Mouse (Mus musculus): ENCODE measurements around the gene Dgki. TPM values are rescaled to one million over a fixed set of nuclear protein-coding genes. Genes with fewer than 3 reads are reported as not detected.

Gene Dgki
- polyA plus RNA-seq, 1 experiment from 2014 or later = 0.67 TPM

GRCm38 (mm10) chr6:37328671-37329070 lies 28.7 kb upstream of the Dgki start:
- Histone ChIP-seq H3K36me3 (ENCODE audit: control insufficient read depth, insufficient read depth, low read length) (peaks cover 19% of the 10 kb centered on the region), H3K27ac (ENCODE audit: low read length) (no peak overlapping the region), H3K9ac (ENCODE audit: low read length) (no peak overlapping the region), H3K4me2 (ENCODE audit: low read depth, low read length) (no peak overlapping the region), H3K4me3 (ENCODE audit: low read length) (no peak overlapping the region), H3K4me1 (replicated peaks; ENCODE audit: control insufficient read depth, insufficient read depth, low read length) (peaks cover 23% of the 10 kb centered on the region), H3K27me3 (ENCODE audit: control insufficient read depth, insufficient read depth, low read depth, low read length) (no peaks in the 10 kb centered on the region), H3K9me3 (ENCODE audit: control insufficient read depth, low read length) (no peaks in the 10 kb centered on the region)
- no peak for ATAC-seq (ENCODE audit: low read depth)
- 49% methylated on average over 7 of the region's 7 CpGs for WGBS

GRCm38 (mm10) chr6:37327519-37327918 lies 27.5 kb upstream of the Dgki start:
- no peak overlapping the region for H3K9ac ChIP-seq (ENCODE audit: low read length)
- no peak overlapping the region for H3K27ac ChIP-seq (ENCODE audit: low read length)

GRCm38 (mm10) chr6:37326603-37326955 lies 26.6 kb upstream of the Dgki start:
- H3K27ac ChIP-seq (ENCODE audit: low read length) = peak overlapping the region; percentile 11
- no peak overlapping the region for H3K4me2 ChIP-seq (ENCODE audit: low read depth, low read length)
- H3K36me3 ChIP-seq (ENCODE audit: control insufficient read depth, insufficient read depth, low read length) = peaks cover 4% of the 10 kb centered on the region; the same call in 1 of the 2 replicates
- H3K4me1 ChIP-seq (replicated peaks; ENCODE audit: control insufficient read depth, insufficient read depth, low read length) = peaks cover 23% of the 10 kb centered on the region
- no peaks in the 10 kb centered on the region for H3K27me3 ChIP-seq (ENCODE audit: control insufficient read depth, insufficient read depth, low read depth, low read length)
- WGBS = 25% methylated on average over 8 of the region's 8 CpGs
- ATAC-seq (ENCODE audit: low read depth) = no peak
- no peaks in the 10 kb centered on the region for H3K9me3 ChIP-seq (ENCODE audit: control insufficient read depth, low read length)
- H3K4me3 ChIP-seq (ENCODE audit: low read length) = no peak overlapping the region
- no peak overlapping the region for H3K9ac ChIP-seq (ENCODE audit: low read length)

More at GRCm38 (mm10) chr6:37327519-37327918, 27.5 kb upstream of the Dgki start:
- H3K36me3 ChIP-seq (ENCODE audit: control insufficient read depth, insufficient read depth, low read length) = peaks cover 12% of the 10 kb centered on the region; the same call in 1 of the 2 replicates
- H3K9me3 ChIP-seq (ENCODE audit: control insufficient read depth, low read length) = no peaks in the 10 kb centered on the region
- peaks cover 23% of the 10 kb centered on the region for H3K4me1 ChIP-seq (replicated peaks; ENCODE audit: control insufficient read depth, insufficient read depth, low read length)
- no peak overlapping the region for H3K4me2 ChIP-seq (ENCODE audit: low read depth, low read length)
- WGBS = 67% methylated on average over 6 of the region's 6 CpGs
- no peak for ATAC-seq (ENCODE audit: low read depth)
- H3K4me3 ChIP-seq (ENCODE audit: low read length) = no peak overlapping the region
- no peaks in the 10 kb centered on the region for H3K27me3 ChIP-seq (ENCODE audit: control insufficient read depth, insufficient read depth, low read depth, low read length)

DNA sequence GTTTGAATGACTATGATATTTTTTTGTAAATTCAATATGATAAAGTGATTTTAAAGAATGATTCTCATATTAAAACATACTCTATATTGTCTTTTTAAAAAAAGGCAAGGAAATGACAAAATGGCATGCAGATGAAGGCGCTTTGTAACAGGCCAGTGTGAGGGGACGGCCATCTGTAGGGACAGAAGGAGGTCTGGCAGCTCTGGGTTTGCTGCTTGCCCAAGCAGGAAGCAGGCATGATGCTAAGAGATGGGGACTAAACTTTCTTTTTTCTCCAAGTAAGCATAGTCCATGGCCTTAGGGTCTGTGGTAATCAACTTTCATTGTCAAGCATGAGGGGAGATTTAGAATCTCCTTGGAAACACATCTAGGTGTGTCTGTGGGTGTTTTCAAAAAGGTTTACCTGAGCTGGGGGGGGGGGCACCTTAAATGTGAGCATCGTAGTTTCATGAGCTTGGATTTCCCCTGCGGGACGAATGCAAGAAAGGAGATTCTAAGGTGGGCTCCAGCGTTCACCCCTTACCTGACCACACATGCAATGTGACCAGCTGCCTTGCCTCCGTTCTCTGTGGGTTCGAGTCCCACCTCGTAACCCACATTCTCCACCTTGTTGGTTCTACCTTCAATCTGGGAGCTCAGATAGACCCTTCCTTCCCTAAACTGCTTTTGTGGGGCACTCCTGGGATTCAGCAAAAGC lies 26.1 kb upstream of the Dgki start:
- Histone ChIP-seq H3K4me2 (ENCODE audit: low read depth, low read length) (no peak overlapping the region), H3K36me3 (ENCODE audit: control insufficient read depth, insufficient read depth, low read length) (no peaks in the 10 kb centered on the region; the same call in 1 of the 2 replicates), H3K4me3 (ENCODE audit: low read length) (no peak overlapping the region), H3K9me3 (ENCODE audit: control insufficient read depth, low read length) (no peaks in the 10 kb centered on the region), H3K4me1 (replicated peaks; ENCODE audit: control insufficient read depth, insufficient read depth, low read length) (peaks cover 23% of the 10 kb centered on the region), H3K27me3 (ENCODE audit: control insufficient read depth, insufficient read depth, low read depth, low read length) (no peaks in the 10 kb centered on the region), H3K27ac (ENCODE audit: low read length) (peak overlapping the region; percentile 11), H3K9ac (ENCODE audit: low read length) (no peak overlapping the region)
- ATAC-seq (ENCODE audit: low read depth) = no peak
- WGBS = 91% methylated on average over 9 of the region's 9 CpGs

DNA sequence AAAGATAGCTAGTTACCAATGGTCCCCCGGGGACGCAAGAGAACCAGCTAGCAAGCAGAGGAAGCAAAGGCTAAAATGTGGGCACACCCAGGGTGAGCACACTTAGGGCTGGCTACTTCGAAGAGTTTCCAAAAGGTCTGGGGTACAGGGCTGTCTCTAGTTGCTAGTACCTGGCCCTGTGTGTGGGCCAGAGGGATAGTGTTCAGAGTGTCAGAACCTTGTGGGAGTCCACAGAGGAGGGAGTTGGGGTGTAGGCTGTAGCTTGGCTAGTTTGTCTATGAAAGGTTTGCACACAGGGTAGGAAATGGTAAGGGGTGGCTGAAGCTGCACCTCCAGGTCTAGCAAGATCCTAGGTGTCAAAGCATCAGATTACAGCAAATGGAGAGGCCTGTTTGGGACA lies 25.1 kb upstream of the Dgki start:
- Histone ChIP-seq H3K4me3 (ENCODE audit: low read length) (no peak overlapping the region), H3K27ac (ENCODE audit: low read length) (no peak overlapping the region), H3K4me2 (ENCODE audit: low read depth, low read length) (no peak overlapping the region), H3K4me1 (replicated peaks; ENCODE audit: control insufficient read depth, insufficient read depth, low read length) (peaks cover 16% of the 10 kb centered on the region), H3K9ac (ENCODE audit: low read length) (no peak overlapping the region), H3K9me3 (ENCODE audit: control insufficient read depth, low read length) (no peaks in the 10 kb centered on the region), H3K27me3 (ENCODE audit: control insufficient read depth, insufficient read depth, low read depth, low read length) (no peaks in the 10 kb centered on the region), H3K36me3 (ENCODE audit: control insufficient read depth, insufficient read depth, low read length) (no peaks in the 10 kb centered on the region)
- ATAC-seq (ENCODE audit: low read depth) = no peak
- WGBS = 75% methylated on average over 3 of the region's 3 CpGs

DNA sequence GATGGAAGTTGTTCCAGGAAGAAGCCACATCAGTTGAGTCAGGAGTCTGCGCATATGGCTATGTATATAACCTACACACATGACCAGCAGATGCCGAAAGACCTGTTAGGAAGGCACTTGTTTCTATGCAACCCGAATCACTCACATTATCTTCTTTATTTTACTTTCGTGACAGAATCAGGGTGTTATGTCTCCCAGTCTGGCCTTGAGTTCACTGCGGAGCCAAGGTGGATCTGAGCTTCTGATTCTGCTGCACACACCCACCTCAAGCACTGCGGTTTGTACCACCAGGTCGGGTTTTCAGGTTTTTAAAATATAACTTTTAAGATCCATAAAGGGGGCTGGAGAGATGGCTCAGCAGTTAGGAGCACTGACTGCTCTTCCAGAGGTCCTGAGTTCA lies 22.7 kb upstream of the Dgki start:
- Histone ChIP-seq H3K4me1 (replicated peaks; ENCODE audit: control insufficient read depth, insufficient read depth, low read length) (peaks cover 7% of the 10 kb centered on the region), H3K27ac (ENCODE audit: low read length) (no peak overlapping the region), H3K4me3 (ENCODE audit: low read length) (no peak overlapping the region), H3K4me2 (ENCODE audit: low read depth, low read length) (no peak overlapping the region), H3K27me3 (ENCODE audit: control insufficient read depth, insufficient read depth, low read depth, low read length) (no peaks in the 10 kb centered on the region), H3K9me3 (ENCODE audit: control insufficient read depth, low read length) (no peaks in the 10 kb centered on the region), H3K36me3 (ENCODE audit: control insufficient read depth, insufficient read depth, low read length) (no peaks in the 10 kb centered on the region), H3K9ac (ENCODE audit: low read length) (no peak overlapping the region)
- whole genome bisulfite sequencing = 85% methylated on average over 7 of the region's 7 CpGs
- ATAC-seq (ENCODE audit: low read depth) = no peak

- WGBS = 87% methylated on average over 9 of the region's 9 CpGs
- Histone ChIP-seq H3K4me1 (replicated peaks; ENCODE audit: control insufficient read depth, insufficient read depth, low read length) (peaks cover 7% of the 10 kb centered on the region), H3K27me3 (ENCODE audit: control insufficient read depth, insufficient read depth, low read depth, low read length) (no peaks in the 10 kb centered on the region), H3K9ac (ENCODE audit: low read length) (no peak overlapping the region), H3K4me2 (ENCODE audit: low read depth, low read length) (no peak overlapping the region), H3K27ac (ENCODE audit: low read length) (no peak overlapping the region), H3K36me3 (ENCODE audit: control insufficient read depth, insufficient read depth, low read length) (no peaks in the 10 kb centered on the region), H3K9me3 (ENCODE audit: control insufficient read depth, low read length) (no peaks in the 10 kb centered on the region), H3K4me3 (ENCODE audit: low read length) (no peak overlapping the region)
- no peak for ATAC-seq (ENCODE audit: low read depth)
Observed at GRCm38 (mm10) chr6:37322088-37322487, 22.1 kb upstream of the Dgki start.

DNA sequence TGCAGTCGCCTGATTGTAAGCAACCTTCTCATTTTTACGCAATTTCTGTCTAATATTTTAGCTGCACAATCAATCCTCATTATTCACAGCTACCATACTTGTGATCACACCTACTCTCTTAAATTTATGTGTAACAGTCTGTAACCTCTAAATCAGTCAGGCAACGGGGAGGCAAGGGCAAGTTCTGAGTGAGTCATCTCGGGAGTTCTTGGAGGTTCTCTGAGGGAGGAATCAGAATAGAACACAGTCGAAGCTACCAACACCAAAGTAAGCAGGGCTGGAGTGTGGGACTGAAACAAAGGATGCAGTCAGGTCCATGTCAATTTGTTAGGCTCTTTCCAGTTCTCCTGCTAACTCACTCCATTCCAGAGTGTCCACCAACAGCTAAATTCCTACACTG lies 17.9 kb upstream of the Dgki start:
- no peaks in the 10 kb centered on the region for H3K9me3 ChIP-seq (ENCODE audit: control insufficient read depth, low read length)
- ATAC-seq (ENCODE audit: low read depth) = no peak
- no peak overlapping the region for H3K4me3 ChIP-seq (ENCODE audit: low read length)
- no peaks in the 10 kb centered on the region for H3K36me3 ChIP-seq (ENCODE audit: control insufficient read depth, insufficient read depth, low read length)
- no peaks in the 10 kb centered on the region for H3K4me1 ChIP-seq (replicated peaks; ENCODE audit: control insufficient read depth, insufficient read depth, low read length)
- no peak overlapping the region for H3K27ac ChIP-seq (ENCODE audit: low read length)
- 73% methylated on average over 5 of the region's 5 CpGs for WGBS
- H3K27me3 ChIP-seq (ENCODE audit: control insufficient read depth, insufficient read depth, low read depth, low read length) = no peaks in the 10 kb centered on the region
- H3K9ac ChIP-seq (ENCODE audit: low read length) = no peak overlapping the region
- no peak overlapping the region for H3K4me2 ChIP-seq (ENCODE audit: low read depth, low read length)

DNA sequence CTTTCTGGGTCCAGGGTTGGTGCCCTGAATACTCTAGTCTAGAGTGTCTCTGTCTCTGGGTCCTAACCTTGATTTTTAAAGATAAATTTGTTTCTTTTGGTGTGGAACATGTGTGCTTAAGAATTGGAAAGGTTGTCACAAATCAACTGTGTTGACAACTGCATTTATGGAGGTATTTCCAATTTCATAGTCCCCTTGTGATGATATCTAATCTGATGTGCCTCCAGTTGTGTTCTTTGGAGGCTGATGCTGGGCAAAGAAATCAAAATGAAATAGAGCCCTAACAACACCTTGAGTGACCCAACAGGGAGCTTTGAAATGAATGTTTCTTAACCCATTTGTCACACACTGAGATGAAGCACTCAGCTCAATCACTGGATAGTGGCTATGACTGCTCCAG lies 15.5 kb upstream of the Dgki start:
- H3K9me3 ChIP-seq (ENCODE audit: control insufficient read depth, low read length) = no peaks in the 10 kb centered on the region
- no peaks in the 10 kb centered on the region for H3K27me3 ChIP-seq (ENCODE audit: control insufficient read depth, insufficient read depth, low read depth, low read length)
- no peak overlapping the region for H3K4me2 ChIP-seq (ENCODE audit: low read depth, low read length)
- H3K27ac ChIP-seq (ENCODE audit: low read length) = no peak overlapping the region
- no peaks in the 10 kb centered on the region for H3K36me3 ChIP-seq (ENCODE audit: control insufficient read depth, insufficient read depth, low read length)
- no peak overlapping the region for H3K4me3 ChIP-seq (ENCODE audit: low read length)
- H3K9ac ChIP-seq (ENCODE audit: low read length) = no peak overlapping the region
- ATAC-seq (ENCODE audit: low read depth) = no peak
- no peaks in the 10 kb centered on the region for H3K4me1 ChIP-seq (replicated peaks; ENCODE audit: control insufficient read depth, insufficient read depth, low read length)

GRCm38 (mm10) chr6:37310601-37311000 lies 10.6 kb upstream of the Dgki start:
- no peaks in the 10 kb centered on the region for H3K27me3 ChIP-seq (ENCODE audit: control insufficient read depth, insufficient read depth, low read depth, low read length)
- no peak for ATAC-seq (ENCODE audit: low read depth)
- H3K9ac ChIP-seq (ENCODE audit: low read length) = no peak overlapping the region
- H3K27ac ChIP-seq (ENCODE audit: low read length) = no peak overlapping the region
- WGBS = 82% methylated on average over 4 of the region's 4 CpGs
- H3K4me1 ChIP-seq (replicated peaks; ENCODE audit: control insufficient read depth, insufficient read depth, low read length) = no peaks in the 10 kb centered on the region
- H3K4me2 ChIP-seq (ENCODE audit: low read depth, low read length) = no peak overlapping the region
- H3K4me3 ChIP-seq (ENCODE audit: low read length) = no peak overlapping the region
- no peaks in the 10 kb centered on the region for H3K36me3 ChIP-seq (ENCODE audit: control insufficient read depth, insufficient read depth, low read length)
- H3K9me3 ChIP-seq (ENCODE audit: control insufficient read depth, low read length) = no peaks in the 10 kb centered on the region

Measured in lung, embryonic 16.5 days (tissue).